Mouse (Mus musculus) lung, embryonic 16.5 days (tissue): ENCODE measurements at regions not wholly inside any gene's neighbourhood (a gene's known extent, or its start where the extent isn't known, plus 50 kb on each side); places are given as distances from the start of the nearest gene placed in this dataset.
A peak's percentile ranks its signal among the peaks of the same experiment; 100 is the strongest.

Source experiments
- ATAC-seq: fragments of 200-750 bp; cut with Nextera tagmentation; 2 replicates; pipeline ENCODE4 v1.8.0; 2017; ENCODE audit warnings: low read depth, mild to moderate bottlenecking, moderate library complexity
- H3K27ac ChIP-seq: fragments of 300-500 bp; sonication (generic); 2 replicates; pipeline ENCODE4 v1.5.1; 2014; ENCODE audit warnings: mild to moderate bottlenecking, control low read depth, low read length
- H3K27me3 ChIP-seq: fragments of 300-500 bp; sonication (generic); 2 replicates; pipeline ENCODE4 v1.6.1; 2014; ENCODE audit warnings: low read depth, low read length, mixed read lengths; ENCODE audit not compliant: control insufficient read depth, insufficient read depth
- H3K36me3 ChIP-seq: fragments of 300-500 bp; sonication (generic); 2 replicates; pipeline ENCODE4 v1.6.1; 2014; ENCODE audit warnings: low read length; ENCODE audit not compliant: control insufficient read depth, insufficient read depth
- H3K4me1 ChIP-seq: fragments of 300-500 bp; sonication (generic); replicated peaks from 2 replicates; pipeline ENCODE4 v1.6.1; 2014; ENCODE audit warnings: low read length, mixed read lengths; ENCODE audit not compliant: control insufficient read depth, insufficient read depth
- H3K4me2 ChIP-seq: fragments of 300-500 bp; sonication (generic); 2 replicates; pipeline ENCODE4 v1.6.1; 2014; ENCODE audit warnings: low read depth, low read length, control low read depth
- H3K4me3 ChIP-seq: fragments of 300-500 bp; sonication (generic); 2 replicates; pipeline ENCODE4 v1.5.1; 2014; ENCODE audit warnings: mild to moderate bottlenecking, low read length, control low read depth
- H3K9ac ChIP-seq: fragments of 300-500 bp; sonication (generic); 2 replicates; pipeline ENCODE4 v1.6.1; 2014; ENCODE audit warnings: low read length, control low read depth
- H3K9me3 ChIP-seq: fragments of 300-500 bp; sonication (generic); 2 replicates; pipeline ENCODE4 v1.6.1; 2016; ENCODE audit warnings: low read length; ENCODE audit not compliant: control insufficient read depth
- WGBS: fragments of 180-500 bp; shearing (Covaris S2); extraction: QIAGEN DNeasy Blood & Tissue Kit; methylation state at CpG from one replicate; pipeline ENCODE4 v1.1.7; 2014; 5-methylcytosine and 5-hydroxymethylcytosine counted together

- Histone ChIP-seq H3K4me3 (no peak overlapping the region), H3K9ac (no peak overlapping the region), H3K27ac (no peak overlapping the region), H3K36me3 (no peaks in the 10 kb centered on the region), H3K4me1 (no peaks in the 10 kb centered on the region), H3K4me2 (no peak overlapping the region), H3K27me3 (no peaks in the 10 kb centered on the region), H3K9me3 (no peaks in the 10 kb centered on the region)
- WGBS: 71% methylated on average over 2 of the region's 2 CpGs
- no peak for ATAC-seq
These were observed 494.9 kb upstream of the Intu start for GRCm38 (mm10) chr3:40036177-40036576.

GRCm38 (mm10) chr3:40049721-40050120 lies 481.4 kb upstream of the Intu start:
- no peaks in the 10 kb centered on the region for H3K9me3 ChIP-seq
- no peak overlapping the region for H3K9ac ChIP-seq
- peaks cover 3% of the 10 kb centered on the region; the same call in 1 of the 2 replicates for H3K4me1 ChIP-seq
- H3K4me3 ChIP-seq: no peak overlapping the region
- H3K27me3 ChIP-seq: no peaks in the 10 kb centered on the region
- H3K36me3 ChIP-seq: no peaks in the 10 kb centered on the region
- H3K27ac ChIP-seq: no peak overlapping the region
- ATAC-seq: no peak
- WGBS: 45% methylated on average over 4 of the region's 4 CpGs
- no peak overlapping the region for H3K4me2 ChIP-seq

GRCm38 (mm10) chr3:40058281-40058680 lies 472.8 kb upstream of the Intu start:
- no peak for ATAC-seq
- Histone ChIP-seq H3K9me3 (no peaks in the 10 kb centered on the region), H3K4me1 (no peaks in the 10 kb centered on the region), H3K4me3 (no peak overlapping the region), H3K27me3 (no peaks in the 10 kb centered on the region), H3K27ac (no peak overlapping the region), H3K4me2 (no peak overlapping the region), H3K9ac (no peak overlapping the region), H3K36me3 (no peaks in the 10 kb centered on the region)
- WGBS: 61% methylated on average over 5 of the region's 5 CpGs

DNA sequence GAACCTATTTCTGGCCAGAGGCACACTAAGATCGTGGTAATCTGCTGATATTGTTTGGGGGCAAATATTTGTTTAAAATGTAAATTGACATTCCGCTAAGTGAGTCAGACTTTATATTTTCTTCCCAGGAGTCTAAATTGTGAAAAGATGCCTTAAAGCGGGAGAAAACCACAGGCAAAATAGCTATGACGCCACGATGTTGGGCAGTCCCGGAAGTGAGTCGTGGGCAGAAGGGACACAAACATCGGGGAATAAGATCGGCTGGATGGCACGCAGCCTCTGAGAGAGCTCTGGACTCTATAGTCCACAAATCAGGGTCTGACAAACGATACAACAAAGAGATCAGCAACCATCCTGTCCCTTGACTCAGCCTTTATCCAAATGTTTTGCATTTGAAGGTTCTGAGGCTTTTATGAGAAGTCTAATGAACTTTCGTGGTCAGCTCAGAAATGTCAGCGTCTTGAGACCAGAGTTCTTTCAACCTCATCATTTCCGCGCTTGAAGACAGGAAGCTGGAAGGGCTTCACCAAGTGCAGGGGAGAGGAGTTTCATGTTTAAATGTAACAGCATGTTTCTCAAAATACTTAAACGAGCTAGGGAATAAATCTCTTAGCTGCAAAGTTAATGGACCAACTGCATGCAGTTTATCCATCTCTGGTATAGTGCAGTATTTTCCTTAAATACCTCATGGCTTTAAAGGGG lies 472.2 kb upstream of the Intu start:
- no peak overlapping the region for H3K4me3 ChIP-seq
- H3K36me3 ChIP-seq: no peaks in the 10 kb centered on the region
- WGBS: 66% methylated on average over 16 of the region's 16 CpGs
- H3K9me3 ChIP-seq: no peaks in the 10 kb centered on the region
- no peaks in the 10 kb centered on the region for H3K4me1 ChIP-seq
- no peak for ATAC-seq
- no peak overlapping the region for H3K9ac ChIP-seq
- H3K27me3 ChIP-seq: no peaks in the 10 kb centered on the region
- H3K27ac ChIP-seq: no peak overlapping the region
- H3K4me2 ChIP-seq: no peak overlapping the region

- WGBS: 58% methylated on average over 8 of the region's 8 CpGs
- Histone ChIP-seq H3K9ac (no peak overlapping the region), H3K9me3 (no peaks in the 10 kb centered on the region), H3K4me3 (no peak overlapping the region), H3K27ac (no peak overlapping the region), H3K4me1 (no peaks in the 10 kb centered on the region), H3K36me3 (no peaks in the 10 kb centered on the region), H3K27me3 (no peaks in the 10 kb centered on the region), H3K4me2 (no peak overlapping the region)
- no peak for ATAC-seq
These were observed 460.9 kb upstream of the Intu start for GRCm38 (mm10) chr3:40070137-40070667.

- H3K4me2 ChIP-seq: no peak overlapping the region
- H3K27ac ChIP-seq: no peak overlapping the region
- H3K4me1 ChIP-seq: no peaks in the 10 kb centered on the region
- H3K9ac ChIP-seq: no peak overlapping the region
- H3K27me3 ChIP-seq: no peaks in the 10 kb centered on the region
- no peak for ATAC-seq
- no peaks in the 10 kb centered on the region for H3K36me3 ChIP-seq
- no peak overlapping the region for H3K4me3 ChIP-seq
- H3K9me3 ChIP-seq: no peaks in the 10 kb centered on the region
- WGBS: 86% methylated on average over 4 of the region's 4 CpGs
These were observed 454.3 kb upstream of the Intu start for GRCm38 (mm10) chr3:40076824-40077223.

GRCm38 (mm10) chr3:40085116-40085515 lies 446.0 kb upstream of the Intu start:
- no peaks in the 10 kb centered on the region for H3K36me3 ChIP-seq
- H3K4me3 ChIP-seq: no peak overlapping the region
- no peaks in the 10 kb centered on the region for H3K27me3 ChIP-seq
- H3K9me3 ChIP-seq: no peaks in the 10 kb centered on the region
- H3K27ac ChIP-seq: no peak overlapping the region
- ATAC-seq: 0 out of 2 replicates have a peak, but pooled peaks have one; percentile 12
- no peak overlapping the region for H3K9ac ChIP-seq
- 39% methylated on average over 2 of the region's 2 CpGs for WGBS
- no peaks in the 10 kb centered on the region for H3K4me1 ChIP-seq
- H3K4me2 ChIP-seq: no peak overlapping the region

DNA sequence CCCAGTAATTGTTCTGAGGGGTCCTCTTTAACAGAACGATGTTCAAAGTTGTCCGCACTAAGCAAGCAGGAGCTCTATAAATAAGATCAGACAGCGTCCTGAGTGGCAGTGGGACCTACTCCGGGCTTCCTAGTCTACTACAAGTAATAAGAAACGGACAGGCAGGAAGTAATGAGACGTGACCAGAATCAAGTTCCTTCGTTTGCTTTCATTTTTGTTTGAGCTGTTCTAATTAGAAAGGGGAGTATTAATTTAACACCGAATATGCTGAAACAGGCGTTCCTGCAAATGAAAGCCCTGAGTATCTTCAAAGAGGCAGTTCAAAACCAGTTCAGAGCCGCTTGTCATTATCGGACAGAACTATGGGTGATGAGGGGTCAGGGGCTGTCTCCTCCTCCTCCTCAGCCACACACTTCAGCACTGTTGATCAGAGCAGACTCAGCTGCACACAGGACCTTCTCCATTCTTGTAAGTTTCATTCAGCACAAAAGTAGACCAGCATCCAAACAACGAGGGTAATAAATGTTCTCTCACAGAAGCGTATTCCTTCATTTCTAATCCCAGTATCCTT lies 439.2 kb upstream of the Intu start:
- no peak overlapping the region for H3K4me2 ChIP-seq

DNA sequence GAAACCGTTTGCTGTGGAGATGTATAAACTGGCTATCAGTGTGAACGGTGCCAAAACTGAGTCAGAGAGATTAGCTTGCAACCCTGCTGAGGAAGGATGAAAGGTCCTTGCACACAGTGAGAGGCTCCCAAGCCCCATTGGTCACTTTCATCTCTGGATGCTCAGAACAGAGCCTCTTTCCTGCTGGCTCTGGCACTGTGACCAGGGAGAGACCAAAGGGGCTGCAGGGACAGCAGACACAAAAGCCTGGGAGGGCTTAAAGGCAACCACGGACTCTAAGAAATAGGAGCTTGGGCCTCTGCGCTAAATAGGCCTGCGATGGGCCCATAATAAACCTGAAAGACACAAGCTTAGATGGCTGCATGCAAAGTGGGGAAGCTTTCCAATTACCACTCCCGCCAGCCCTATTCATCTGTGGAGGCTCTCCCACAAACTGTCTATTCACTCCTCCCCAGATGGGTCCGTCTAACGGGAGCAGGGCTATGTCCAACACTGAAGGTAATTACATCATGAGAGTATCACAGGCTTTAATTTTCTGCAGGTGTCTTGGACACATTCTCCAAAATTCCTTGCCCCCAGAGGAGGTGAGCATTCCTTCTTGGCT lies 438.2 kb upstream of the Intu start:
- Histone ChIP-seq H3K4me3 (no peak overlapping the region), H3K9me3 (no peaks in the 10 kb centered on the region), H3K4me1 (no peaks in the 10 kb centered on the region), H3K27me3 (no peaks in the 10 kb centered on the region), H3K27ac (no peak overlapping the region), H3K9ac (no peak overlapping the region), H3K36me3 (no peaks in the 10 kb centered on the region), H3K4me2 (no peak overlapping the region)
- WGBS: 73% methylated on average over 8 of the region's 8 CpGs
- no peak for ATAC-seq

More for the DNA sequence above, 439.2 kb upstream of the Intu start:
- no peaks in the 10 kb centered on the region for H3K27me3 ChIP-seq
- H3K4me1 ChIP-seq: no peaks in the 10 kb centered on the region
- no peak for ATAC-seq
- WGBS: 74% methylated on average over 13 of the region's 13 CpGs
- H3K27ac ChIP-seq: no peak overlapping the region
- H3K9ac ChIP-seq: no peak overlapping the region
- H3K9me3 ChIP-seq: no peaks in the 10 kb centered on the region
- no peaks in the 10 kb centered on the region for H3K36me3 ChIP-seq
- no peak overlapping the region for H3K4me3 ChIP-seq
